8 mouse cellular contexts compared by ENCODE assay signal in the genomic region with DNA sequence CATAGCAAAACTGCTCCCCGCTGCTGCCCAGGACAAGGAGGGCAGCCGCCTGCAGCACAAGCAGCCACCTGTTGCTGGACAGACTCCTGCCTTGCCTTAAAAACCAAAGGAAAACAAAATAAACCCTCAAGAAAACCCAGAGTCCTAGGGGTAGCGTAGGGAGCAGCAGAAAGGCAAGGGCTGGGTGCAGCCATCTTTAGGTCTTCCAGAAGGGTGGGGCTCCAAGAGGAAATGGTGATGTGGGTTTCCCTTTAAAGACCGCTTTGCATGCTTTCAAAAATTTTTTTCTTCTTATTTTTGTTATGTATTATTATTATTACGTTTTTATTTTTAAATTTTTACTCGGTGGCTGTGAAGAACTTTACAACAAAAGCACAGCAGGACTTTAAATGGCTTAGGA.
DNase-seq lines count a peak whose midpoint lies in the region; ATAC-seq and TF ChIP-seq lines count a peak whose summit lies in the region.

No protein-coding gene starts in this region.

- peaks cover 11% of the 10 kb centered on the region; the same call in 1 of the 2 replicates for H3K27me3 ChIP-seq in heart, embryonic 14.5 days (ENCODE audit: control insufficient read depth, insufficient read depth, low read length)
- peaks cover 22% of the 10 kb centered on the region; the same call in 1 of the 2 replicates for H3K27me3 ChIP-seq in hindbrain, postnatal 0 days (ENCODE audit: insufficient read depth, low read length)
- H3K27me3 ChIP-seq in midbrain, embryonic 16.5 days (ENCODE audit: control insufficient read depth, insufficient read depth, low read depth, low read length): peaks cover 6% of the 10 kb centered on the region

- H3K36me3 ChIP-seq in heart, embryonic 14.5 days (ENCODE audit: control insufficient read depth, insufficient read depth, low read length): no peaks in the 10 kb centered on the region
- H3K36me3 ChIP-seq in hindbrain, postnatal 0 days (ENCODE audit: insufficient read depth, low read length): no peaks in the 10 kb centered on the region
- no peaks in the 10 kb centered on the region for H3K36me3 ChIP-seq in midbrain, embryonic 16.5 days (ENCODE audit: control insufficient read depth, insufficient read depth, low read length)

- no peak for ATAC-seq in heart, embryonic 14.5 days (ENCODE audit: insufficient number of reproducible peaks, insufficient read depth, low FRiP score, low read depth)
- no peak for ATAC-seq in hindbrain, postnatal 0 days
- ATAC-seq in midbrain, embryonic 16.5 days: no peak
- ATAC-seq in cerebellum, adult (ENCODE audit: insufficient number of reproducible peaks, low FRiP score, low TSS enrichment): no peak

- WGBS in heart, embryonic 14.5 days: 46% methylated on average over 6 of the region's 6 CpGs
- WGBS in hindbrain, postnatal 0 days: 30% methylated on average over 6 of the region's 6 CpGs
- 27% methylated on average over 6 of the region's 6 CpGs for WGBS in midbrain, embryonic 16.5 days

- no peaks in the 10 kb centered on the region for H3K9me3 ChIP-seq in heart, embryonic 14.5 days (ENCODE audit: control insufficient read depth, low read length)
- H3K9me3 ChIP-seq in hindbrain, postnatal 0 days (ENCODE audit: low read length): no peaks in the 10 kb centered on the region
- no peaks in the 10 kb centered on the region for H3K9me3 ChIP-seq in midbrain, embryonic 16.5 days (replicated peaks; ENCODE audit: control insufficient read depth, low read length, poor library complexity, severe bottlenecking)

- TF ChIP-seq CTCF in hindbrain, postnatal 0 days (IDR thresholded peaks at IDR 0.05; ENCODE audit: low read depth): no peak

- peaks cover 3 to 4% of the 10 kb centered on the region in 2 experiments; a peak in 3 of 4 replicates for H3K4me1 ChIP-seq in heart, embryonic 14.5 days (ENCODE audit: control insufficient read depth in 2 of 2, insufficient read depth in 2 of 2, low read length in 2 of 2)
- peaks cover 3% of the 10 kb centered on the region; the same call in 1 of the 2 replicates for H3K4me1 ChIP-seq in hindbrain, postnatal 0 days (ENCODE audit: insufficient read depth, low read length)
- H3K4me1 ChIP-seq in midbrain, embryonic 16.5 days (ENCODE audit: control insufficient read depth, insufficient read depth, low read length): peaks cover 5% of the 10 kb centered on the region; the same call in 1 of the 2 replicates

- H3K4me3 ChIP-seq in heart, embryonic 14.5 days (ENCODE audit: control insufficient read depth in 1 of 2, insufficient read depth in 1 of 2, low read depth in 1 of 2, low read length in 2 of 2): peak overlapping the region; percentile 52 to 56; a peak in 2 of 4 replicates
- peak overlapping the region; percentile 42 for H3K4me3 ChIP-seq in hindbrain, postnatal 0 days (ENCODE audit: low read length)
- no peak overlapping the region for H3K4me3 ChIP-seq in midbrain, embryonic 16.5 days (ENCODE audit: low read depth, low read length)

- no peak overlapping the region for H3K9ac ChIP-seq in heart, embryonic 14.5 days (ENCODE audit: low read length)
- H3K9ac ChIP-seq in hindbrain, postnatal 0 days (replicated peaks; ENCODE audit: low read length): no peak overlapping the region
- H3K9ac ChIP-seq in midbrain, embryonic 16.5 days (ENCODE audit: low read depth, low read length): no peak overlapping the region

- H3K4me2 ChIP-seq in heart, embryonic 14.5 days (ENCODE audit: low read length): peak overlapping the region; percentile 86
- peak overlapping the region; percentile 83 for H3K4me2 ChIP-seq in hindbrain, postnatal 0 days (ENCODE audit: low read depth, low read length)
- H3K4me2 ChIP-seq in midbrain, embryonic 16.5 days (ENCODE audit: low read length): peak overlapping the region; percentile 61; the same call in 1 of the 2 replicates

- H3K27ac ChIP-seq in heart, embryonic 14.5 days (replicated peaks in 1 of 2; ENCODE audit: control insufficient read depth in 1 of 2, insufficient read depth in 1 of 2, low read depth in 2 of 2, low read length in 2 of 2): no peak overlapping the region
- H3K27ac ChIP-seq in hindbrain, postnatal 0 days: no peak overlapping the region
- H3K27ac ChIP-seq in midbrain, embryonic 16.5 days (ENCODE audit: low read length): no peak overlapping the region

- no peak for DNase-seq in heart, adult 18-20 months
- peak; percentile 37 for DNase-seq in T-cell, adult 2 months (ENCODE audit: low spot score)
- no peak for DNase-seq in hindbrain, postnatal 0 days (ENCODE audit: low spot score)
- no peak for DNase-seq in ovary, postnatal 36 days (ENCODE audit: low spot score)
- DNase-seq in frontal cortex, postnatal 25 days (ENCODE audit: low spot score in 2 of 2): no peak
